Mouse (Mus musculus) CH12.LX (cell line): ENCODE data around the gene Ccr4. TPM values are rescaled to one million over a fixed set of nuclear protein-coding genes. Genes with fewer than 3 reads are reported as not detected.

ENCODE experiments used
- DNase-seq: peaks from one replicate; pipeline ENCODE4 v3.0.0-alpha.2; 2013; ENCODE audit errors: extremely low read depth
- H3K27ac ChIP-seq: 2 replicates; pipeline ENCODE4 v1.5.1; 2012; ENCODE audit warnings: low read depth, mild to moderate bottlenecking, control low read depth, moderate library complexity; ENCODE audit not compliant: insufficient read depth
- H3K27me3 ChIP-seq: replicated peaks from 2 replicates; pipeline ENCODE3; 2012; ENCODE audit warnings: inconsistent platforms
- H3K36me3 ChIP-seq, 2 experiments: replicated peaks in 1 of 2; 2 replicates each; pipeline versions ENCODE3 to v1.6.1; 2012; ENCODE audit warnings: inconsistent platforms in 1 of 2, low read length in 1 of 2, mild to moderate bottlenecking in 1 of 2, mixed read lengths in 1 of 2, moderate library complexity in 1 of 2; ENCODE audit not compliant: control insufficient read depth in 1 of 2, insufficient read depth in 1 of 2
- H3K4me1 ChIP-seq, 2 experiments: 2 replicates each; pipeline ENCODE4 v1.6.1; 2012; ENCODE audit warnings: inconsistent platforms in 1 of 2, moderate library complexity in 1 of 2; ENCODE audit not compliant: insufficient read depth in 2 of 2, control insufficient read depth in 1 of 2
- H3K4me2 ChIP-seq: 2 replicates; pipeline ENCODE4 v1.6.1; 2012; ENCODE audit warnings: low read depth, mild to moderate bottlenecking, control low read depth; ENCODE audit not compliant: poor library complexity, insufficient read depth, severe bottlenecking
- H3K4me3 ChIP-seq, 3 experiments: fragments of 150-350 bp in 1 of 3; sonication (generic) in 1 of 3; replicated peaks in 1 of 3; 2 replicates each; pipeline versions ENCODE3 to v1.5.1; 2011 to 2012; ENCODE audit warnings: low read depth in 2 of 3, low read length in 2 of 3, mild to moderate bottlenecking in 2 of 3, moderate library complexity in 2 of 3, control low read depth in 1 of 3, improper control_type of control experiment in 1 of 3, inconsistent platforms in 1 of 3, mixed read lengths in 1 of 3; ENCODE audit not compliant: poor library complexity in 1 of 3
- H3K79me2 ChIP-seq: replicated peaks from 2 replicates; pipeline ENCODE4 v1.6.1; 2012; ENCODE audit warnings: mild to moderate bottlenecking, moderate library complexity; ENCODE audit not compliant: control insufficient read depth, poor library complexity, insufficient read depth, severe bottlenecking; ENCODE audit errors: extremely low read depth
- H3K9ac ChIP-seq: 2 replicates; pipeline ENCODE4 v1.6.1; 2012; ENCODE audit warnings: low read depth, mild to moderate bottlenecking, control low read depth, moderate library complexity; ENCODE audit not compliant: insufficient read depth
- H3K9me3 ChIP-seq: replicated peaks from 2 replicates; pipeline ENCODE3; 2012; ENCODE audit warnings: low read length, inconsistent platforms, mixed read lengths
- BHLHE40 ChIP-seq: IDR thresholded peaks from 2 replicates; pipeline ENCODE4 v1.6.1; 2011; ENCODE audit warnings: mild to moderate bottlenecking, low read depth, low read length, improper control_type of control experiment
- CHD1 ChIP-seq: IDR thresholded peaks from 2 replicates; pipeline ENCODE4 v1.6.1; 2012; ENCODE audit warnings: low read depth, low read length, improper control_type of control experiment, inconsistent platforms
- CTCF ChIP-seq, 2 experiments: IDR thresholded peaks in 1 of 2; conservative IDR thresholded peaks in 1 of 2; 2 replicates each; pipeline ENCODE4 v1.5.1; 2011 to 2012; ENCODE audit warnings: low read depth in 2 of 2, low read length in 2 of 2, improper control_type of control experiment in 1 of 2, inconsistent platforms in 1 of 2, mild to moderate bottlenecking in 1 of 2, moderate library complexity in 1 of 2
- E2F4 ChIP-seq: IDR thresholded peaks from 2 replicates; pipeline ENCODE4 v1.6.1; 2011; ENCODE audit warnings: low read depth, low read length, improper control_type of control experiment; ENCODE audit not compliant: insufficient replicate concordance
- GABPA ChIP-seq: IDR thresholded peaks from 2 replicates; pipeline ENCODE4 v1.6.1; 2012; ENCODE audit warnings: low read depth, low read length, improper control_type of control experiment, inconsistent platforms; ENCODE audit not compliant: insufficient replicate concordance
- JUN ChIP-seq: IDR thresholded peaks from 2 replicates; pipeline ENCODE4 v1.6.1; 2011; ENCODE audit warnings: low read depth, mild to moderate bottlenecking, low read length, improper control_type of control experiment, moderate library complexity; ENCODE audit not compliant: insufficient read depth
- MAX ChIP-seq: IDR thresholded peaks from 2 replicates; pipeline ENCODE4 v1.6.1; 2011; ENCODE audit warnings: low read length, improper control_type of control experiment
- MAZ ChIP-seq: IDR thresholded peaks from 2 replicates; pipeline ENCODE4 v1.6.1; 2012; ENCODE audit warnings: low read depth, mild to moderate bottlenecking, inconsistent platforms, low read length, improper control_type of control experiment, moderate library complexity
- MXI1 ChIP-seq: IDR thresholded peaks from 2 replicates; pipeline ENCODE4 v1.6.1; 2011; ENCODE audit warnings: mild to moderate bottlenecking, low read depth, low read length, improper control_type of control experiment
- MYC ChIP-seq: IDR thresholded peaks from 2 replicates; pipeline ENCODE4 v1.6.1; 2011; ENCODE audit warnings: low read depth, mild to moderate bottlenecking, improper control_type of control experiment, low read length
- NELFE ChIP-seq: IDR thresholded peaks from 2 replicates; pipeline ENCODE4 v1.6.1; 2011; ENCODE audit warnings: low read depth, low read length, improper control_type of control experiment
- PAX5 ChIP-seq: IDR thresholded peaks from 2 replicates; pipeline ENCODE4 v1.6.1; 2012; ENCODE audit warnings: low read length, inconsistent platforms, mixed read lengths
- RCOR1 ChIP-seq: conservative IDR thresholded peaks from 2 replicates; pipeline ENCODE4 v1.6.1; 2012; ENCODE audit warnings: low read depth, mild to moderate bottlenecking, inconsistent platforms, low read length, improper control_type of control experiment
- SIN3A ChIP-seq: IDR thresholded peaks from 2 replicates; pipeline ENCODE4 v1.6.1; 2012; ENCODE audit warnings: low read length, improper control_type of control experiment, inconsistent platforms
- TBP ChIP-seq: conservative IDR thresholded peaks from 2 replicates; pipeline ENCODE4 v1.6.1; 2011; ENCODE audit warnings: low read depth, low read length, improper control_type of control experiment
- TCF12 ChIP-seq: IDR thresholded peaks from 2 replicates; pipeline ENCODE4 v1.6.1; 2014; ENCODE audit warnings: low read depth, mild to moderate bottlenecking, inconsistent platforms, low read length, improper control_type of control experiment
- USF1 ChIP-seq: IDR thresholded peaks from 2 replicates; pipeline ENCODE4 v1.6.1; 2014; ENCODE audit warnings: low read depth, mild to moderate bottlenecking, inconsistent platforms, low read length, improper control_type of control experiment
- ZC3H11A ChIP-seq: IDR thresholded peaks from 2 replicates; pipeline ENCODE4 v1.6.1; 2012; ENCODE audit warnings: low read depth, mild to moderate bottlenecking, inconsistent platforms, low read length, improper control_type of control experiment
- ZKSCAN1 ChIP-seq: IDR thresholded peaks from 2 replicates; pipeline ENCODE4 v1.6.1; 2012; ENCODE audit warnings: low read depth, inconsistent platforms, low read length, improper control_type of control experiment, borderline replicate concordance
- dilution Hi-C: fragments of 300-500 bp; cut with MboI; formaldehyde crosslinking; loops from 2 replicates; pipeline ENCODE4 v1.14.3; 2020; ENCODE audit warnings: low sequenced_read_pairs; ENCODE audit not compliant: extremely low pct_unique_long_range_greater_than_20kb, extremely low pct_ligation_motif_present
- in situ Hi-C: fragments of 300-500 bp; cut with MboI; formaldehyde crosslinking; loops from 3 replicates; pipeline ENCODE4 v1.14.3; 2019; ENCODE audit warnings: low sequenced_read_pairs, low pct_ligation_motif_present, low pct_unique_long_range_greater_than_20kb, mixed read lengths
- polyA plus RNA-seq: library from polyadenylated mRNA; unstranded; fragments of >175 nt; gene quantifications from 2 replicates; pipeline ENCODE4 v1.2.1, GENCODE M21; 2012; ENCODE audit warnings: low read depth; ENCODE audit not compliant: insufficient read length
- total RNA-seq, 2 experiments: library from RNA; depleted of rRNA; stranded (reverse); fragments of 300-350 nt in 1 of 2; fragments of >200 nt in 1 of 2; gene quantifications; 2 replicates each; pipeline ENCODE4 v1.2.3; 2012 to 2014

Gene Ccr4
- total and polyA plus RNA-seq, 3 experiments: 0.08 to 0.74 (median 0.36) TPM

- TF ChIP-seq MXI1 (peak; percentile 77), CHD1 (0 out of 2 replicates have a peak, but pooled peaks have one; percentile 55), USF1 (no peak; the same call in 1 of the 2 replicates), CTCF (conservative IDR thresholded peaks at IDR 0.05 in 1 of 2, IDR thresholded peaks at IDR 0.05 in 1 of 2; ENCODE audit: low read depth in 2 of 2, low read length in 2 of 2) (peak in 1 of 2 experiments; percentile 25; a peak in 2 of 4 replicates), TBP (0 out of 2 replicates have a peak, but pooled peaks have one; percentile 23), MAZ (peak; percentile 87), ZC3H11A (no peak)
These were observed 39.3 kb downstream of the Ccr4 start (continued) for GRCm38 (mm10) chr9:114465442-114465841.

- Histone ChIP-seq H3K36me3 (peaks cover 39 to 81% of the 10 kb centered on the region in 2 experiments), H3K9ac (no peak overlapping the region), H3K27me3 (no peaks in the 10 kb centered on the region), H3K27ac (no peak overlapping the region), H3K79me2 (no peaks in the 10 kb centered on the region), H3K4me1 (peaks cover 23 to 80% of the 10 kb centered on the region in 2 experiments), H3K4me3 (no peak overlapping the region), H3K4me2 (no peak overlapping the region), H3K9me3 (peaks cover 1% of the 10 kb centered on the region)
- in situ Hi-C loops: no loop called here
- dilution Hi-C loops: no loop called here
- TF ChIP-seq USF1: no peak
- no peak for TF ChIP-seq MXI1
- TF ChIP-seq GABPA: no peak
- no peak for TF ChIP-seq E2F4
- TF ChIP-seq MAX: no peak
- TF ChIP-seq BHLHE40: no peak
- no peak for TF ChIP-seq CTCF (conservative IDR thresholded peaks at IDR 0.05 in 1 of 2, IDR thresholded peaks at IDR 0.05 in 1 of 2; ENCODE audit: low read depth in 2 of 2, low read length in 2 of 2)
- no peak for TF ChIP-seq ZKSCAN1
- TF ChIP-seq MAZ: no peak
- no peak for TF ChIP-seq RCOR1
- TF ChIP-seq NELFE: no peak
- TF ChIP-seq TCF12: no peak
- no peak for TF ChIP-seq JUN
- TF ChIP-seq MYC: no peak
- TF ChIP-seq PAX5: no peak
- no peak for TF ChIP-seq SIN3A
- DNase-seq: no peak
These were observed 42.1 kb downstream of the Ccr4 start for GRCm38 (mm10) chr9:114462569-114462968.
